Mouse (Mus musculus) gastrocnemius, postnatal 10 days (tissue): ENCODE data around the gene Pter. TPM values are rescaled to one million over a fixed set of nuclear protein-coding genes. Genes with fewer than 3 reads are reported as not detected.
A peak's percentile ranks its signal among the peaks of the same experiment; 100 is the strongest.

Source experiments
- DNase-seq: peaks from one replicate; pipeline ENCODE4 v3.0.0; 2021; ENCODE audit warnings: mixed read lengths
- long read RNA-seq, 2 experiments: library from polyadenylated mRNA; stranded (forward); transcript quantifications; one replicate each; pipeline ENCODE4 v2.0.0; 2021
- total RNA-seq, 2 experiments: library from RNA; stranded (reverse); gene quantifications; 2 replicates each; pipeline ENCODE4 v1.2.3; 2021

Gene Pter
- total RNA-seq, result 1 to 10 TPM; 5.8 to 7.2 TPM
- long read RNA-seq, experiment 1, partial matches to known transcripts, result 0 of 6 reads
- long read RNA-seq, experiment 1, other reads (novel, unspliced or antisense), result 4 of 6 reads
- long read RNA-seq, experiment 2, partial matches to known transcripts, result 0 of 10 reads
- long read RNA-seq, experiment 2, other reads (novel, unspliced or antisense), result 4 of 10 reads

DNA sequence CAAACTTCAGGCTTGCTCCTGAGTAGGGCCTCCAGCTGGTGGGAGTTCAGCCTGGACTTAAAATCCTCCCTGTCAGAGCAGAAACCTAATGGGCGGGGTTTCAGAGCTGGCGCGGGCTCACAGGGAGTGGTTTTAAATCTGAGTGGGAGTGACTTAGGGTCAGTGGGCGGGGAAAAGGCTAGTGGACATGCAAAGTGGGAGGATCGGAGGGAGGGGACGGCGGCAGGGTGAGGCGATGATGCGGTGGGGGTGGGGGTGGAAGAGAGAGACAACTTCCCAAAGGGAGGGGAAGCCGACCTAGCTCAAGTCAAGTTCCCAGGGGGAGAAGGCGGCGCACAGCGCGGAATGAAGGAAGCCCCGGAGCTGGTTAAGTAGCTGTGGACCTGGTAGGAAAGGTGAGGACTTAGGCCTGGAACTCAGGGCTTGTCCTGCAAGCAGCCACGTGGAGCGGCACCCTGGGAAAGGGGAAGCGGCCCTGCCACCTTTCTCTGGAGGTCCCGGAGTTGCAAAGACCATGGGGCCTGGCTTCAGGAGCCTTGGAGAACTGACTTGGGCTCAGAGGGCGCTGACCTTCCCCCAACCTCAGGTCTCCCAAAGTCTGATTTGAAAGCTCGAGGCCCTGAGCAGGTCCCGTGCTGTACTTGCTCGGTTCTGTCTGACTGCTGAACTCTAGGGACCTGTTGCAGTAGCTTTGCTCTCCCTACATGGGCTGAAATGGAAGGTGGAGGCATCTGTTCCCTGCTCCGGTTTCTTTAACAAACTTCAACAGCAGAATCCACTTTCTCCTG is at the start of gene Pter:
Pter (plus strand) TSS at position 238 of the 788 bp plus-strand sequence.
- peak; percentile 82 for DNase-seq

DNA sequence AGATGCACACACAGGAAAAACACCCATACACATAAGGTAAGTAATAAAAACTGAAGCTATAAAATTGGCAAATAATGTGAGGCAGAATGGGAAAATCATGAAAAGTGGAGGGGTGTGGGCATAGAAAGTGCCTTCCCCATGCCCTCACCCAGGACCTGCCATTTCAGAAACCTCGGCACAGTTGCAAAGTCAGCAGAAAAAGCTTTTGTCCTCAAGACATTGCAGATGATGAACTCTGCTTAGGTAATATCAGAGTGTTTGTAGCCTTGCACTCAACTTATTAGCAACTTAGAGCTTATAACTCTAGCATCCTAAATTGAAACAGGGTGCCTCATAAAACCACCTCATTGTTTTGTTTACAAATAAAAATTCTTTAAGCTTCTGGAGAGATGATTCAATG is 49.6 kb upstream of the Pter start:
- no peak for DNase-seq

DNA sequence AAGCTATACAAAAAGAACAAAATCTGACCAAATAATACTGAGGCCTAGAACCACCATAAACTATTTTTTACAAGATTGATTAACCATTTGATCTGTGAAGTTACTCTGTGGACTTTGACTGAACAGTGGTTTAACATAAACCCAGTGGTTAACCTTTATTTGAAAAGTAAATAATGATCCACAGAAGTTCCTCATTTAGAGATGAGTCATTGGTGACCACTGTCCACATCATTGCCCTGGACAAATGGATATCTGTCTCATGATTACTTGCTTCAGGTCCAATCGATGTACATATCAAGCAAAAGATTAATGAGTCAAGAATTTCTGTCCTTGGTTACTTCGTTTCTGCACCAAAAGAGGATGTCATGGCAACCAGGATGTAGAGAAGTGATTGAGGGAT is 44.3 kb upstream of the Pter start:
- no peak for DNase-seq

GRCm38 (mm10) chr2:12881009-12881408 is 42.8 kb upstream of the Pter start:
- no peak for DNase-seq

DNA sequence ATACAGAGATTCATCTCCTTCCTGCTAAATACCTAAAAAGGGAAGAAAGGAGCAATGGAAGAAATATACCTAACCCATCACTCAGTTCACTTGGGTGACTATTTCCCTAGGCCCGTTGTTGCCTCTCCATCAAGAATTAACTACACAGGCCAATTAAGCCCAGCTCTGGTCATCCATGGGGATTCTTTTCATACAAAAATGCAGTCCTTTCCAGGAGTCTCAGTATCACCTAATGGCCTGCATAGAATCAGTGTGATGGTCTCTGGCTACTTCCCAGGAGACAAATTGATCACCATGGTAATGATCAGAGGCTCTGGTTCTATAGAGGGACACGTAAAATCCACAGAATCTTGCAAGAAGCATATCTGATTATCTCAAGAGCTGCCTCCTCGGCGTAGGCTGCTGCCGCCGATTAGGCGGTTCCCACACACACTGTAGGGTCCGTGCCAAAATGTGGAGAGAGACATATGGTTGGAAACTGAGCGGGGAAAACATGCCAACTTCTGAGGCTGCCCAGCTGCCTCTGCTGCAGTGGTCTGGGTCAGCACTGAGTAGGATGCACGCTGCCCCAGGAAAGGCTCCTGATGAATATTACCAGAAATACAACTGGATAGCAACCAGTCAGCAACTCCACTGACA is 40.4 kb upstream of the Pter start:
- no peak for DNase-seq

- no peak for DNase-seq
These were observed 36.8 kb upstream of the Pter start for GRCm38 (mm10) chr2:12887015-12887414.

GRCm38 (mm10) chr2:12905786-12906185 is 18.1 kb upstream of the Pter start:
- no peak for DNase-seq

GRCm38 (mm10) chr2:12925643-12926042 is 1.8 kb downstream of the Pter start:
- DNase-seq, result no peak

DNA sequence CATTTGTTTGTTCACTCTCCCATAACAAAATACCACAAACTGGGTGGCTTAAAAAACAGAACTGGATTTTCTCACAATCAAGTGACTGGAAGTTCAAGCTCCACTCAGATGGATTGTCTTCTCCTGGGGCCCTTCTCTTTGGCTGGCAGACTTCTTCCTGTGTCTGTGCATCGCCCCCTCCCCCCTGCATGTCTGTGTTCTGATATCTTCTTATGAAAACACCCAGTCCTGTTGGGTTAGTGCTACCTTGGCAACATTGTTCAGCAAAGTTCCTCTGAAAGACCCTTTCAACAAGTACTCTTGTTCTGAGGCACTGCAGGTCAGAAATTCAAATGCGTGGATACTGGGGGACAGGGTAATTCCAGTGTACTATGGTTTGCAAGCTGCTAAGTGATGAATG is 6.5 kb downstream of the Pter start:
- DNase-seq, result no peak

GRCm38 (mm10) chr2:12933905-12934304 is 10.1 kb downstream of the Pter start:
- DNase-seq, result no peak

GRCm38 (mm10) chr2:12935286-12935685 is 11.4 kb downstream of the Pter start:
- no peak for DNase-seq

DNA sequence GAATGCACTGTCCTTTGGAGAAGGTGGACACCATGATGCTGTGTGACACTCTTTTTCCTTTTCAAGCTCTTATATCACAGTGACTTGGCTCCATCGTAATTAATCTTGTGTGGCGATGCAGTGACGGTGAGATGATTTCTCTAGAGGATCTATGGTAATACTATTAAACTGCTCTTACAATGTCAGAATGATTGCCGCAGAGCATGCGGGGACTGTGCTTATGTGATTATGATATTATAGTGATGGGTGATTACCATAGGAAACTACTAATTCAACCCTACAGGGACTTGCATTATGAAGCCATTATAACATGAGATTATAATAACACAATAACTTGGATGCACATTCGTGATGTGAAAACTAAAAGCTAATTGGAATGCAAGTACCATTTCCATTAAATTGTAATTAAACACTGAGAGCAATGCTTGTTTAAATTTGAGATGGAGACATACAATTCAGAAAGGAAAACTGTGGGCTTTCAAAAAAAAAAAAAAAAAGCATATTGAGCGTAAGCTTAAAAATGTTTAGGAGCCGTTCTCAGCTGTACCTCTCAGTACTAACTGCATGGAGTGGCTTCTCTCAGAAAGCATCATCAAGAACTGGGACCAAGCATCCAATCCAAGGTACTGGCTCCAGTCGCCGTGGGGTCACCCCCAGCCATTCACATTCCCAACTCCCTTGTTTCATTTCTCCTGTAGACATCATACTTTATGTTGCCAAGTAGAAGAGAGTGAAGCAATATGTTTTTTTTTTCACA is 13.8 kb downstream of the Pter start:
- DNase-seq, result no peak

DNA sequence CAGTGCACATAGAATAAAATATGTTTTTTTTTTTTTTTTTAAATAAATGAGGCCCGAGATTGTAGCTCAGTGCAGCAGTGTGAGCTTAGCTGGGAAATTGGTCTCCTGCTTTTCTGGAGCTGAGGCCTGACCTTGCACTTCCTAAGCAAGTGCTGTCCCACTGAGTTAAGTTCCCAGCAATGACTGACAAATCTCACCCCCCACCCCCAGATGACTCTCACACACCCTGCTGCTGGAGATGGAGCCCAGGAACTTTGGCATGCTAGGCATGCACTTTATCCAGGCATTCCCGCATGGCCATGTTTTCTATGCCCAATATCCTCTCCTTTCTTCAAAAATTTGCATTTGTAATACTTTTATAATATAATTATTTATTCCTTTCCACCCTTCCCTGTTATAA is 14.8 kb downstream of the Pter start:
- no peak for DNase-seq

- DNase-seq, result no peak
These were observed 33.0 kb downstream of the Pter start for GRCm38 (mm10) chr2:12956703-12957424.

DNA sequence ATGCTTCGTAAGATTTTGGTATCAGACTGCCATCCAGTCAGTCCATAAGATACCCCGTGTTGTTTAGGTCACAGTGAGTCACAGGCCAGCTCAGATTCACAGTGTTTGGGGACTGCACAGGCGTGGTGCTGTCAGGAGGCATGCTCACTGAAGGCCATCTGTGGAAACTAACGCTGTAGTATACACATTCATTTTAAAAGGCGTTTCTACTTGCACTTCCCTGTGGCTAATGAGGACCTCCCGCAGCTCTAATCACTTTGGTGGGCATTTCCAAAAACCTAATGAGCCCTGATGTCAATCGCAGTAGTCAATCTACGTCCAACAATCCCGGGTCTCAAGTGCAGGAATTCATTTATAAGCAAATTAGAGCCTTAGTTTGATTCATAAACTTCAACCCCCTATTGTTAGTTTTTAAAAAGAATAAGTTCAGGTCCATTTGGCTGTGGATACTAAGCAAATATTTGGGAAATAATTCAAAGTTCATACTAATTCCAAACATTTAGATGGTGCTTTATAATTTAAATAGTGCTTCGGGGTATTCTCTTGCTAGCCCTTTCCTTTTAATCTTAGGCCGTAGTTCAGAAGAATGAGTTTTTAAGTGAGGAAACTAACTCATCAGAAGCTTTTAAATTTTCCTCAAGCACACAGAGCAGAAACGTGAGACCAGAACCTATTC is 46.3 kb downstream of the Pter start:
- no peak for DNase-seq

DNA sequence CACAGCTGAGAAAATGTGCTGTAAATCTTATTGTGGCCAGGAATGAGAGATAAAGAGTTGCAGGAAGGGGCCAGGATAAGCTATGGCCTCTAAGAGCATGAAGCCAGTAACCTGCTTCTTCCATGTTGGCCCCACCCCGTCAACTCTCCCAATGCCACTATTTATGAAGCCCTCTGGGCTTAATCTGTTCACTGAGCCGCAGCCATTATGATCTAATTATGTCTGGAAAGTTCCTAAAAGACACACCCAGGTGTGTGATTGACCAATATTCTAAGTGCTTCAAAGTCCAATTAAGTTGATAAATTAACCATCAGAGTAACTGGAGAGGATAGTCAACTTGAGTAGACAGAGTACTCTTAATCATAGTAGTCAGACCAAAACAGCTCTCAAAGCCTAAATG is 49.9 kb downstream of the Pter start:
- no peak for DNase-seq

- no peak for DNase-seq
These were observed 53.5 kb downstream of the Pter start for GRCm38 (mm10) chr2:12977367-12977766.

DNA sequence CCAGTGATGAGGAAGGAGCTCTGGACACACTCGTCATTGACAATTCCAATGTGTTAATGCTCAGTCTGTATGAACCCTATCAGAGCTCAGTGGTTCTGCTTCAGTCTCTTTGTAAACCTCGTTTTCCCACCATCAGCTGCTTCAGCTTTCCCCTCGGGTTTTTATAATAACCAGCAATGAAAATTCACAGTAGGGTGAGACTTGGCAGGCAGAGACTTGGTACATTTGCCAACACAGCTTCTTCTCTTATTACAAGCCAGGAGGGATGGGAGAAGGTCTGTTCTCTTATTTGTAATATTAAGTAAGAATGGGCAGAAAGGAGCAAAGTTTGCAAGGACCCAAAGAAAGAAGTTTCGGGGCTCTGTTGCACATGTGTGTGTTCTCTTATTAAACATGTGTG is 54.9 kb downstream of the Pter start:
- DNase-seq, result no peak

GRCm38 (mm10) chr2:12984901-12985732 is 61.3 kb downstream of the Pter start:
- no peak for DNase-seq

DNA sequence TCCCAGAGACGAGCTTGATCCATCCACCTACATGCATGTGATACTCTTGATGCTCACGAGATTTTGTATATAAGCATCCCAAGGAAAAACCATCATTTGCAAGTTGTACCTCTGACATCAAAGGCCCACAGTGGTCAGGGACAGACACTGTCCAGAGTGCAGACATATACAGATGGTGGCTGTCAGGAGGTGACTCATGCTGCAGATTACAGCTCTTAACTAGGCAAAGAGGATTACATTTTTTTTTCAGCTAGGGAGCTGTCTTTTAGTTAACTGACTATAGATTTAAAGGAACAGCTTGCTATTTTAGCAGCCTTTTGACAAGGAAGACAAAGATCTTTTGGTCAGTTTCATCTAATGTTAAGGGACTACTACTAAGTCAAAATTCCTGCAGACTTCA is 76.2 kb downstream of the Pter start:
- DNase-seq, result no peak

DNA sequence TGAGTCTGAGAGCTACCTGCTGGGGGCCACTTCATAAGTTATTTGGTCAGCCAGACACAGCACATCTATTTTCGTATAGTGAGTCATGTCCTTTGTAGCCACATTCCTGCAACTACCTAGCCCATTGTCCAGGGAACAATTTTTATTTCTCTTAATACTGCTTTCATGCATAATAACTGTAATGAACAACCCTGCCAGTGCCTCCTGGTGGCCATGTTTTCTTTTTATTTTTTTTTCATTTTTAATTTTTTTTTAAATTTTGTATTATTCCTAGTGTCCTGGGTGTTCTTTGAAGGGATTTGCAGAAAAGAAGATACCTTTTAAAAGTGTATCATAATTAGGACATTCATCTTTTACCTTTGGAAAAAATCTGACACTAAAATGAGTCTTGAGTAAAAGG is 84.6 kb downstream of the Pter start:
- DNase-seq, result no peak
